Mouse (Mus musculus) hindbrain, embryonic 16.5 days (tissue): ENCODE results near the gene Csrnp2. TPM values are rescaled to one million over a fixed set of nuclear protein-coding genes. Genes with fewer than 3 reads are reported as not detected.
A peak's percentile ranks its signal among the peaks of the same experiment; 100 is the strongest.
"Not testable (repeated sequence)": the region's sequence is repeated elsewhere in the genome, so short reads cannot be mapped to it uniquely, and the experiment has no call there.

Source experiments
- ATAC-seq: fragments of 200-750 bp; cut with Nextera tagmentation; 2 replicates; pipeline ENCODE4 v1.8.0; 2017; ENCODE audit warnings: moderate TSS enrichment, moderate library complexity
- H3K27ac ChIP-seq: fragments of 300-500 bp; sonication (generic); 2 replicates; pipeline ENCODE4 v1.5.1; 2014; ENCODE audit warnings: low read depth, mild to moderate bottlenecking, control low read depth, low read length, moderate library complexity
- H3K27me3 ChIP-seq: fragments of 300-500 bp; sonication (generic); replicated peaks from 2 replicates; pipeline ENCODE4 v1.6.1; 2014; ENCODE audit warnings: low read length; ENCODE audit not compliant: control insufficient read depth, insufficient read depth
- H3K36me3 ChIP-seq: fragments of 300-500 bp; sonication (generic); 2 replicates; pipeline ENCODE4 v1.6.1; 2014; ENCODE audit warnings: mild to moderate bottlenecking, low read length, moderate library complexity, mixed read lengths; ENCODE audit not compliant: control insufficient read depth, insufficient read depth
- H3K4me1 ChIP-seq: fragments of 300-500 bp; sonication (generic); 2 replicates; pipeline ENCODE4 v1.6.1; 2014; ENCODE audit warnings: low read depth, low read length; ENCODE audit not compliant: control insufficient read depth, insufficient read depth
- H3K4me2 ChIP-seq: fragments of 300-500 bp; sonication (generic); 2 replicates; pipeline ENCODE4 v1.6.1; 2014; ENCODE audit warnings: mild to moderate bottlenecking, low read length, control low read depth, moderate library complexity
- H3K4me3 ChIP-seq: fragments of 300-500 bp; sonication (generic); 2 replicates; pipeline ENCODE4 v1.5.1; 2014; ENCODE audit warnings: mild to moderate bottlenecking, low read length, control low read depth, moderate library complexity
- H3K9ac ChIP-seq: fragments of 300-500 bp; sonication (generic); 2 replicates; pipeline ENCODE4 v1.6.1; 2014; ENCODE audit warnings: low read depth, mild to moderate bottlenecking, control low read depth, low read length, moderate library complexity
- H3K9me3 ChIP-seq: fragments of 300-500 bp; sonication (generic); 2 replicates; pipeline ENCODE4 v1.6.1; 2014; ENCODE audit warnings: mild to moderate bottlenecking, low read length, moderate library complexity; ENCODE audit not compliant: control insufficient read depth
- WGBS: fragments of 180-500 bp; shearing (Covaris S2); extraction: QIAGEN DNeasy Blood & Tissue Kit; methylation state at CpG from one replicate; pipeline ENCODE4 v1.1.7; 2014; 5-methylcytosine and 5-hydroxymethylcytosine counted together
- polyA plus RNA-seq: library from polyadenylated mRNA; unstranded; fragments of >200 nt; fragmentation: Nextera tagmentation; extraction: Ambion mirVana; gene quantifications from 2 replicates; pipeline ENCODE4 v1.2.1, GENCODE M21; 2015

Csrnp2 gene
- polyA plus RNA-seq, 1 experiment from 2014 or later: 36.3 TPM

GRCm38 (mm10) chr15:100488297-100488696 is 7.0 kb downstream of the Csrnp2 start:
- not testable (repeated sequence) for H3K9ac ChIP-seq, H3K27ac ChIP-seq, ATAC-seq, H3K27me3 ChIP-seq, H3K9me3 ChIP-seq, H3K4me2 ChIP-seq, H3K4me3 ChIP-seq
- H3K4me1 ChIP-seq: peaks cover 22% of the 10 kb centered on the region
- 100% methylated on average over 1 of the region's 1 CpGs for WGBS
- H3K36me3 ChIP-seq: peaks cover 31% of the 10 kb centered on the region

- ATAC-seq: no peak
- Histone ChIP-seq H3K4me3 (no peak overlapping the region), H3K4me1 (peaks cover 10% of the 10 kb centered on the region), H3K27ac (no peak overlapping the region), H3K4me2 (no peak overlapping the region), H3K27me3 (no peaks in the 10 kb centered on the region), H3K9ac (no peak overlapping the region), H3K36me3 (peaks cover 41% of the 10 kb centered on the region), H3K9me3 (no peaks in the 10 kb centered on the region)
- WGBS: 86% methylated on average over 2 of the region's 2 CpGs
Observed at GRCm38 (mm10) chr15:100487050-100487449, 8.2 kb downstream of the Csrnp2 start.

GRCm38 (mm10) chr15:100486450-100486849 is 8.8 kb downstream of the Csrnp2 start:
- ATAC-seq: no peak
- Histone ChIP-seq H3K4me3 (no peak overlapping the region), H3K36me3 (peaks cover 47% of the 10 kb centered on the region), H3K4me2 (no peak overlapping the region), H3K4me1 (peaks cover 6% of the 10 kb centered on the region), H3K27me3 (no peaks in the 10 kb centered on the region), H3K27ac (no peak overlapping the region), H3K9me3 (no peaks in the 10 kb centered on the region), H3K9ac (no peak overlapping the region)
- 14% methylated on average over 7 of the region's 7 CpGs for WGBS

- Histone ChIP-seq H3K9ac (no peak overlapping the region), H3K4me1 (peaks cover 2% of the 10 kb centered on the region; the same call in 1 of the 2 replicates), H3K27ac (no peak overlapping the region), H3K4me3 (no peak overlapping the region), H3K4me2 (no peak overlapping the region), H3K36me3 (peaks cover 55% of the 10 kb centered on the region), H3K27me3 (no peaks in the 10 kb centered on the region), H3K9me3 (no peaks in the 10 kb centered on the region)
- 81% methylated on average over 3 of the region's 3 CpGs for WGBS
- no peak for ATAC-seq
Observed at GRCm38 (mm10) chr15:100485576-100485975, 9.7 kb downstream of the Csrnp2 start.

GRCm38 (mm10) chr15:100478925-100479324 is 16.4 kb downstream of the Csrnp2 start:
- Histone ChIP-seq H3K4me2 (no peak overlapping the region), H3K36me3 (peaks cover 61% of the 10 kb centered on the region), H3K9me3 (no peaks in the 10 kb centered on the region), H3K27ac (no peak overlapping the region), H3K9ac (no peak overlapping the region), H3K4me1 (no peaks in the 10 kb centered on the region), H3K4me3 (no peak overlapping the region), H3K27me3 (no peaks in the 10 kb centered on the region)
- WGBS: 80% methylated on average over 4 of the region's 4 CpGs
- no peak for ATAC-seq

GRCm38 (mm10) chr15:100478351-100478750 is 16.9 kb downstream of the Csrnp2 start:
- no peak overlapping the region for H3K27ac ChIP-seq
- no peak for ATAC-seq
- no peaks in the 10 kb centered on the region for H3K9me3 ChIP-seq
- 82% methylated on average over 10 of the region's 10 CpGs for WGBS
- no peak overlapping the region for H3K4me2 ChIP-seq
- no peak overlapping the region for H3K4me3 ChIP-seq
- no peaks in the 10 kb centered on the region for H3K4me1 ChIP-seq
- H3K36me3 ChIP-seq: peaks cover 58% of the 10 kb centered on the region
- H3K27me3 ChIP-seq: no peaks in the 10 kb centered on the region
- no peak overlapping the region for H3K9ac ChIP-seq

GRCm38 (mm10) chr15:100473926-100474503 is 21.3 kb downstream of the Csrnp2 start:
- 75% methylated on average over 7 of the region's 7 CpGs for WGBS
- H3K27me3 ChIP-seq: no peaks in the 10 kb centered on the region
- H3K36me3 ChIP-seq: peaks cover 32% of the 10 kb centered on the region
- ATAC-seq: no peak
- H3K9ac ChIP-seq: no peak overlapping the region
- H3K9me3 ChIP-seq: no peaks in the 10 kb centered on the region
- peaks cover 11% of the 10 kb centered on the region for H3K4me1 ChIP-seq
- H3K4me2 ChIP-seq: no peak overlapping the region
- H3K27ac ChIP-seq: no peak overlapping the region
- no peak overlapping the region for H3K4me3 ChIP-seq

- WGBS: 70% methylated on average over 10 of the region's 10 CpGs
- Histone ChIP-seq H3K27me3 (no peaks in the 10 kb centered on the region), H3K4me1 (peaks cover 23% of the 10 kb centered on the region), H3K9me3 (no peaks in the 10 kb centered on the region), H3K27ac (no peak overlapping the region), H3K4me3 (peak overlapping the region; percentile 91), H3K9ac (no peak overlapping the region; the same call in 1 of the 2 replicates), H3K36me3 (peaks cover 8% of the 10 kb centered on the region), H3K4me2 (peak overlapping the region; percentile 90)
- no peak for ATAC-seq
Observed at GRCm38 (mm10) chr15:100470037-100470436, 25.3 kb downstream of the Csrnp2 start.

- H3K27me3 ChIP-seq: no peaks in the 10 kb centered on the region
- ATAC-seq: peak; percentile 62
- peak overlapping the region; percentile 90 for H3K4me2 ChIP-seq
- peak overlapping the region; percentile 91 for H3K4me3 ChIP-seq
- H3K27ac ChIP-seq: peak overlapping the region; percentile 86
- no peaks in the 10 kb centered on the region for H3K9me3 ChIP-seq
- peaks cover 23% of the 10 kb centered on the region for H3K4me1 ChIP-seq
- under 1% methylated on average over 19 of the region's 19 CpGs for WGBS
- H3K36me3 ChIP-seq: peaks cover 3% of the 10 kb centered on the region
- peak overlapping the region; percentile 79 for H3K9ac ChIP-seq
Observed at GRCm38 (mm10) chr15:100469189-100469545, 26.1 kb downstream of the Csrnp2 start.
